Mouse (Mus musculus) heart, postnatal 0 days (tissue): ENCODE measurements around the gene Trmt1. TPM values are rescaled to one million over a fixed set of nuclear protein-coding genes. Genes with fewer than 3 reads are reported as not detected.

ENCODE experiments used
- ATAC-seq: fragments of 200-750 bp; cut with Nextera tagmentation; 2 replicates; pipeline ENCODE4 v1.8.0; 2017; ENCODE audit warnings: low read depth, moderate number of reproducible peaks, moderate library complexity; ENCODE audit not compliant: insufficient read depth
- DNase-seq: peaks from one replicate; pipeline ENCODE4 v3.0.0-alpha.2; 2016; ENCODE audit warnings: low spot score
- H3K27ac ChIP-seq: fragments of 300-500 bp; sonication (generic); 2 replicates; pipeline ENCODE4 v1.5.1; 2014; ENCODE audit warnings: low read depth, mild to moderate bottlenecking
- H3K27me3 ChIP-seq: fragments of 300-500 bp; sonication (generic); 2 replicates; pipeline ENCODE4 v1.6.1; 2014; ENCODE audit warnings: low read length, mixed read lengths; ENCODE audit not compliant: control insufficient read depth, insufficient read depth
- H3K36me3 ChIP-seq: fragments of 300-500 bp; sonication (generic); replicated peaks from 2 replicates; pipeline ENCODE4 v1.6.1; 2014; ENCODE audit warnings: low read length, mixed read lengths; ENCODE audit not compliant: control insufficient read depth, insufficient read depth
- H3K4me1 ChIP-seq: fragments of 300-500 bp; sonication (generic); 2 replicates; pipeline ENCODE4 v1.6.1; 2014; ENCODE audit warnings: antibody characterized with exemption; ENCODE audit not compliant: control insufficient read depth, insufficient read depth
- H3K4me2 ChIP-seq: fragments of 300-500 bp; sonication (generic); 2 replicates; pipeline ENCODE4 v1.6.1; 2014; ENCODE audit warnings: low read depth, mild to moderate bottlenecking, low read length, moderate library complexity
- H3K4me3 ChIP-seq: fragments of 300-500 bp; sonication (generic); 2 replicates; pipeline ENCODE4 v1.5.1; 2014; ENCODE audit warnings: low read depth, low read length
- H3K9ac ChIP-seq: fragments of 300-500 bp; sonication (generic); replicated peaks from 2 replicates; pipeline ENCODE4 v1.6.1; 2014; ENCODE audit warnings: low read depth, low read length, mixed read lengths
- H3K9me3 ChIP-seq: fragments of 300-500 bp; sonication (generic); replicated peaks from 2 replicates; pipeline ENCODE4 v1.6.1; 2016; ENCODE audit warnings: low read length; ENCODE audit not compliant: control insufficient read depth
- CTCF ChIP-seq: IDR thresholded peaks from 2 replicates; pipeline ENCODE4 v1.5.1; 2016; ENCODE audit warnings: antibody characterized with exemption, control low read depth, low read depth
- EP300 ChIP-seq: IDR thresholded peaks from 2 replicates; pipeline ENCODE4 v1.6.1; 2016; ENCODE audit warnings: antibody characterized with exemption, low read depth
- WGBS: fragments of 180-500 bp; shearing (Covaris S2); extraction: QIAGEN DNeasy Blood & Tissue Kit; methylation state at CpG from one replicate; pipeline ENCODE4 v1.1.7; 2014; 5-methylcytosine and 5-hydroxymethylcytosine counted together
- polyA plus RNA-seq: library from polyadenylated mRNA; unstranded; fragments of >200 nt; fragmentation: Nextera tagmentation; extraction: Ambion mirVana; gene quantifications from 2 replicates; pipeline ENCODE4 v1.2.1, GENCODE M21; 2015
- total RNA-seq: library from RNA; depleted of rRNA; stranded (reverse); fragments of >200 nt; gene quantifications from 2 replicates; pipeline ENCODE4 v1.2.3, GENCODE M21; 2014; ENCODE audit warnings: low replicate concordance

Gene Trmt1
- total and polyA plus RNA-seq, 2 experiments from 2014 or later: 29.5 to 98.3 TPM

- 47% methylated on average over 27 of the region's 27 CpGs for WGBS
Measured at GRCm38 (mm10) chr8:84715893-84716468, 29.9 kb downstream of the Trmt1 start.

GRCm38 (mm10) chr8:84716790-84717189, 30.7 kb downstream of the Trmt1 start:
- Histone ChIP-seq H3K4me3 (no peak overlapping the region), H3K4me2 (no peak overlapping the region), H3K9ac (no peak overlapping the region), H3K36me3 (peaks cover 45% of the 10 kb centered on the region), H3K27me3 (0 out of 2 replicates have a peak, but pooled peaks cover 6% of the 10 kb centered on the region), H3K4me1 (0 out of 2 replicates have a peak, but pooled peaks cover 4% of the 10 kb centered on the region), H3K27ac (no peak overlapping the region), H3K9me3 (no peaks in the 10 kb centered on the region)
- no peak for DNase-seq
- ATAC-seq: no peak
- TF ChIP-seq CTCF (no peak), EP300 (no peak)
- 91% methylated on average over 11 of the region's 11 CpGs for WGBS

More at GRCm38 (mm10) chr8:84715893-84716468, 29.9 kb downstream of the Trmt1 start:
- no peak overlapping the region for H3K27ac ChIP-seq
- peaks cover 40% of the 10 kb centered on the region for H3K36me3 ChIP-seq
- TF ChIP-seq CTCF (no peak), EP300 (no peak)
- H3K9ac ChIP-seq: no peak overlapping the region
- no peak overlapping the region for H3K4me2 ChIP-seq
- ATAC-seq (no peak), DNase-seq (no peak)
- H3K9me3 ChIP-seq: no peaks in the 10 kb centered on the region
- H3K27me3 ChIP-seq: 0 out of 2 replicates have a peak, but pooled peaks cover 6% of the 10 kb centered on the region
- 0 out of 2 replicates have a peak, but pooled peaks cover 4% of the 10 kb centered on the region for H3K4me1 ChIP-seq
- no peak overlapping the region for H3K4me3 ChIP-seq

- no peak overlapping the region for H3K4me2 ChIP-seq
- 68% methylated on average over 5 of the region's 5 CpGs for WGBS
- H3K9me3 ChIP-seq: no peaks in the 10 kb centered on the region
- no peak overlapping the region for H3K4me3 ChIP-seq
- H3K4me1 ChIP-seq: peaks cover 12% of the 10 kb centered on the region
- 0 out of 2 replicates have a peak, but pooled peaks cover 6% of the 10 kb centered on the region for H3K27me3 ChIP-seq
- TF ChIP-seq CTCF (no peak), EP300 (no peak)
- no peak for DNase-seq
- H3K27ac ChIP-seq: no peak overlapping the region
- H3K36me3 ChIP-seq: peaks cover 47% of the 10 kb centered on the region
- no peak for ATAC-seq
- H3K9ac ChIP-seq: no peak overlapping the region
Measured at GRCm38 (mm10) chr8:84718476-84718875, 32.4 kb downstream of the Trmt1 start.

DNA sequence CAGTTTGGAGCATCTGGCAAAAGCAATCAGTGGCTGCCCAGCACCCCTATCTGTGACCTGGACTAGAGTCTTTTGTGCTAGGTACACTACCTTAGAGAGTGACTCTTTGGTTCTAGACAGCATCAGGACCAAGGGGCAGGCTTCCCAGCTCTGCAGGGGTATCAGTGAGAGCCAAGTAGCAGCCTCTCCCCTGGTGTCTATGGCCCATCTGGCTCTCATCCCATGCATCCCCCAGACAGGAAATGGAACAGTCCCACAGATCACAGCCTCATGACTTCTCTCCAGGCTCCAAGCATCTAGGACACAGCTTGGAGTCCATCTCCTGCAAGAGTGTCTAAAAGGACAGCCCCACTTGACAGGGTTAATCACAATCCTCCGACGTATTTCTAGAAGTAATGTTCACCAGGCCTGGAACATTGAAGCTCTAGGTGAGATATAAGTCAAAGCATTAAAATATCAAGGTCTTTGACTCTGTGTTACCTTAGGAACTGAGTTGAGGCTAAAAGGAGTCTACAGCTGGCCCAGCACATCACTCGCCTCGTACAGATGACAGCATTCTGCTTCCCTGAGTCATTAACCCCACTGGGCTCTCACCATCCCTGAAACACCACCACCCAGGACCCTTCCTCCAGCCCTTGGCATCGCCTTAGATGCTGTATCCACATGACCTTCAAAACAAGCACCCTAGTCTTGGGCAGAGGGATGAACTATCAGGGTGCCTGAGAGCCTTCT, 33.0 kb downstream of the Trmt1 start:
- no peak overlapping the region for H3K4me2 ChIP-seq
- WGBS: 72% methylated on average over 5 of the region's 5 CpGs

DNA sequence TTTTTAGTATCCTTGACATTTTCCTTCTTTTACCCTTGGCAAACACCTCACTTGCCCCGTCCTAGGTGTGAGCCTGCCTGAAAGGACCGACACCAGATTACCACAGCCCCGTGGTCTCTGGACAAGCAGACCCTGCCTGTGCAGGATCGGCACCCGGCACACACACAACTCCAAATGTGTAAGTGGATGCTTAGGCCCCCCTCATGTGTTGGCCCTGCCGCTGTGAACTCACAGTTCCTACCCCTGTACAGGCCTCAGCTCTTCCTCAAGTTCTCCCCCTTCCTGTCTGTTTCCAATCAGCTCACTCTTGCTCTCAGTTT, 36.4 kb downstream of the Trmt1 start:
- H3K4me1 ChIP-seq: peaks cover 42% of the 10 kb centered on the region
- H3K9me3 ChIP-seq: no peaks in the 10 kb centered on the region
- TF ChIP-seq EP300: no peak
- no peak for TF ChIP-seq CTCF
- WGBS: 55% methylated on average over 6 of the region's 6 CpGs
- H3K36me3 ChIP-seq: peaks cover 42% of the 10 kb centered on the region
- DNase-seq (no peak), ATAC-seq (no peak)
- H3K4me2 ChIP-seq: peak overlapping the region; percentile 27
- H3K27me3 ChIP-seq: no peaks in the 10 kb centered on the region
- H3K27ac ChIP-seq: peak overlapping the region; percentile 85
- 0 out of 2 replicates have a peak overlapping the region, but pooled peaks have one; percentile 30 for H3K9ac ChIP-seq
- no peak overlapping the region for H3K4me3 ChIP-seq

More for the DNA sequence above, 33.0 kb downstream of the Trmt1 start:
- H3K4me3 ChIP-seq: no peak overlapping the region
- H3K9ac ChIP-seq: no peak overlapping the region
- H3K9me3 ChIP-seq: no peaks in the 10 kb centered on the region
- DNase-seq: no peak
- ATAC-seq: no peak
- H3K36me3 ChIP-seq: peaks cover 47% of the 10 kb centered on the region
- peaks cover 19% of the 10 kb centered on the region for H3K4me1 ChIP-seq
- 0 out of 2 replicates have a peak, but pooled peaks cover 6% of the 10 kb centered on the region for H3K27me3 ChIP-seq
- no peak overlapping the region for H3K27ac ChIP-seq
- TF ChIP-seq CTCF: no peak
- TF ChIP-seq EP300: no peak
